Mouse (Mus musculus) hindbrain, postnatal 0 days (tissue): ENCODE data around the gene Eefsec. TPM values are rescaled to one million over a fixed set of nuclear protein-coding genes. Genes with fewer than 3 reads are reported as not detected.
A peak's percentile ranks its signal among the peaks of the same experiment; 100 is the strongest.

Experiments
- ATAC-seq: fragments of 200-750 bp; cut with Nextera tagmentation; 2 replicates; pipeline ENCODE4 v1.8.0; 2017; ENCODE audit warnings: mild to moderate bottlenecking, moderate TSS enrichment, moderate library complexity
- DNase-seq: peaks from one replicate; pipeline ENCODE4 v3.0.0-alpha.2; 2015; ENCODE audit warnings: low spot score
- H3K27ac ChIP-seq: fragments of 300-500 bp; sonication (generic); 2 replicates; pipeline ENCODE4 v1.5.1; 2014; ENCODE audit warnings: mild to moderate bottlenecking
- H3K27me3 ChIP-seq: fragments of 300-500 bp; sonication (generic); 2 replicates; pipeline ENCODE4 v1.6.1; 2014; ENCODE audit warnings: low read length, mixed read lengths; ENCODE audit not compliant: insufficient read depth
- H3K36me3 ChIP-seq: fragments of 300-500 bp; sonication (generic); 2 replicates; pipeline ENCODE4 v1.6.1; 2014; ENCODE audit warnings: low read length, mixed read lengths; ENCODE audit not compliant: insufficient read depth
- H3K4me1 ChIP-seq: fragments of 300-500 bp; sonication (generic); 2 replicates; pipeline ENCODE4 v1.6.1; 2014; ENCODE audit warnings: antibody characterized with exemption, low read length, mixed read lengths; ENCODE audit not compliant: insufficient read depth
- H3K4me2 ChIP-seq: fragments of 300-500 bp; sonication (generic); 2 replicates; pipeline ENCODE4 v1.6.1; 2014; ENCODE audit warnings: low read depth, mild to moderate bottlenecking, low read length, moderate library complexity, mixed read lengths
- H3K4me3 ChIP-seq: fragments of 300-500 bp; sonication (generic); 2 replicates; pipeline ENCODE4 v1.5.1; 2014; ENCODE audit warnings: low read length
- H3K9ac ChIP-seq: fragments of 300-500 bp; sonication (generic); replicated peaks from 2 replicates; pipeline ENCODE4 v1.6.1; 2014; ENCODE audit warnings: mild to moderate bottlenecking, low read length, moderate library complexity, mixed read lengths
- H3K9me3 ChIP-seq: fragments of 300-500 bp; sonication (generic); 2 replicates; pipeline ENCODE4 v1.6.1; 2016; ENCODE audit warnings: low read length, mixed read lengths
- CTCF ChIP-seq: IDR thresholded peaks from 2 replicates; pipeline ENCODE4 v1.5.1; 2016; ENCODE audit warnings: antibody characterized with exemption, control low read depth, low read depth
- WGBS: fragments of 180-500 bp; shearing (Covaris S2); extraction: QIAGEN DNeasy Blood & Tissue Kit; methylation state at CpG from one replicate; pipeline ENCODE4 v1.1.7; 2014; 5-methylcytosine and 5-hydroxymethylcytosine counted together
- polyA plus RNA-seq: library from polyadenylated mRNA; unstranded; fragments of >200 nt; fragmentation: Nextera tagmentation; extraction: Ambion mirVana; gene quantifications from 2 replicates; pipeline ENCODE4 v1.2.1, GENCODE M21; 2015
- total RNA-seq: library from RNA; depleted of rRNA; stranded (reverse); fragments of >200 nt; gene quantifications from 2 replicates; pipeline ENCODE4 v1.2.3, GENCODE M21; 2014

Eefsec gene
- total and polyA plus RNA-seq, 2 experiments from 2014 or later = 20.6 to 25.6 TPM

DNA sequence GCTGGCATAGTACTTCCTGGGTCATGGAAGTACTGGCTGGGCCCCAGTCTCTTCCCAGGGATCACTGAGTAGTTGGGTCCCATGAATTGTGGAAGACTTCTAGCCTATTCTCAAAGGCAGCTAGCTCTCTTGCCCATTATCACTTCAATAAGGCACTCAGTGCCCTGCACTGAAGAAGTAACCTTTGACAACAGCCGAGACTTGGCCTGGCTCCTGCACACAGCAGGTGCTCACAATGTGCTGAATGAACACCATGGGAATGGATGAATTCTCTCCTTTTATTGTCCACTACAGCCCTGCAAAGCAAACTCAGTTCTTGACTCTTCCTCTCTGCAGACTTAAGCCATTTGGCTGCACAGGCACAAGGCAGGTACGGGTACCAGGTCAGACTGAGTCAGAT lies 101.0 kb downstream of the Eefsec start:
- no peak for TF ChIP-seq CTCF
- Histone ChIP-seq H3K9me3 (no peaks in the 10 kb centered on the region), H3K27me3 (no peaks in the 10 kb centered on the region), H3K4me1 (peaks cover 19% of the 10 kb centered on the region), H3K27ac (no peak overlapping the region), H3K4me3 (no peak overlapping the region), H3K4me2 (no peak overlapping the region), H3K36me3 (no peaks in the 10 kb centered on the region), H3K9ac (no peak overlapping the region)
- peak; percentile 31 for DNase-seq
- WGBS = 50% methylated on average over 2 of the region's 2 CpGs
- ATAC-seq = no peak

- H3K9ac ChIP-seq = no peak overlapping the region
- H3K36me3 ChIP-seq = no peaks in the 10 kb centered on the region; the same call in 1 of the 2 replicates
- H3K4me2 ChIP-seq = no peak overlapping the region
- no peak for TF ChIP-seq CTCF
- no peaks in the 10 kb centered on the region for H3K27me3 ChIP-seq
- DNase-seq (peak; percentile 90), ATAC-seq (peak; percentile 89)
- H3K4me3 ChIP-seq = no peak overlapping the region
- H3K27ac ChIP-seq = peak overlapping the region; percentile 12; the same call in 1 of the 2 replicates
- H3K4me1 ChIP-seq = peaks cover 19% of the 10 kb centered on the region
- H3K9me3 ChIP-seq = no peaks in the 10 kb centered on the region
- WGBS = 29% methylated on average over 7 of the region's 7 CpGs
These were observed 102.6 kb downstream of the Eefsec start for GRCm38 (mm10) chr6:88343485-88344450.

DNA sequence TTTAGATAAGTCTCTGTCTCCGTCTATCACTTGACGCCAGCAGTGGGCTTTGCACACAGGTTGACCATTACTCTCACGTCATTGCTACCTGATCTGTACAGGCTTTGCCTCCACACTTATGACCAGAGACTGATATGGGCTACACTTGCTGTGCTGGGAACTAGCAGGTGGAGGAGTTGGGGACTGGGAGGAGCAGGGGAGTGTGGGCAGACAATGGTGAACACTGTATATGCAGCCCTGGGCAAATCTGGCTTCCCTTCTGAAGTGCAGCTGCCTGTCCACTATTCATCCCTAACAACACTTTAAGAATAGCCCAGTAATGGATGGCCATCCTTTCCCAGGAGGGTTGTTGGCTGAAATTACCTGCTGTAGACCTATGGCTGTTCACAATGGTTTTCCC lies 103.4 kb downstream of the Eefsec start:
- H3K9me3 ChIP-seq = no peaks in the 10 kb centered on the region
- ATAC-seq (no peak), DNase-seq (no peak)
- H3K4me2 ChIP-seq = no peak overlapping the region
- 81% methylated on average over 3 of the region's 3 CpGs for WGBS
- peak overlapping the region; percentile 12; the same call in 1 of the 2 replicates for H3K27ac ChIP-seq
- peaks cover 19% of the 10 kb centered on the region for H3K4me1 ChIP-seq
- TF ChIP-seq CTCF = no peak
- H3K36me3 ChIP-seq = no peaks in the 10 kb centered on the region; the same call in 1 of the 2 replicates
- no peak overlapping the region for H3K4me3 ChIP-seq
- no peak overlapping the region for H3K9ac ChIP-seq
- H3K27me3 ChIP-seq = no peaks in the 10 kb centered on the region

GRCm38 (mm10) chr6:88341182-88341581 lies 105.2 kb downstream of the Eefsec start:
- H3K9me3 ChIP-seq = no peaks in the 10 kb centered on the region
- no peak for ATAC-seq
- no peak overlapping the region for H3K9ac ChIP-seq
- no peak overlapping the region for H3K4me2 ChIP-seq
- H3K4me3 ChIP-seq = no peak overlapping the region
- H3K4me1 ChIP-seq = peaks cover 17% of the 10 kb centered on the region
- 93% methylated on average over 3 of the region's 3 CpGs for WGBS
- H3K27me3 ChIP-seq = no peaks in the 10 kb centered on the region
- no peak for TF ChIP-seq CTCF
- no peaks in the 10 kb centered on the region; the same call in 1 of the 2 replicates for H3K36me3 ChIP-seq
- DNase-seq = no peak
- no peak overlapping the region for H3K27ac ChIP-seq

DNA sequence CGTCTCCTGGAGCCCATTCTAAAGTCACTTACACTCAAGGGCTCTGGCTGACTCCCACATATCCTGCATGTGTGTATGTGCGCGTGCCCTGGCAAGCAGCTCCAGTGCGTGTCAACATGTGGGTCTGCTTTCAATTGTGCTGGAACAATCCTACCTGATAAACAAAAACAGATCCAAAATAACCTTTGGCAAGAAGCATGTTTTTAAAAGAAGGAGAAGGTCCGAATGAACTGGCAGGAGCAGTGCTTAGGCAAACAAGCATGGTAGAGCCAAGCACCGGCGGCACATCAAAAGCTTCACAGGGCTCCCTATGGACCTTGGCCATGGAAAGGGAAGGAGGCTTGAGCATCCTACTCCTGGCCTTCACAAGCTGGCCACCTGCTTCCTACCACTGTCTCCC lies 105.6 kb downstream of the Eefsec start:
- Histone ChIP-seq H3K27me3 (no peaks in the 10 kb centered on the region), H3K4me2 (no peak overlapping the region), H3K4me1 (peaks cover 13% of the 10 kb centered on the region), H3K9ac (no peak overlapping the region), H3K36me3 (no peaks in the 10 kb centered on the region; the same call in 1 of the 2 replicates), H3K4me3 (no peak overlapping the region), H3K27ac (no peak overlapping the region), H3K9me3 (no peaks in the 10 kb centered on the region)
- no peak for TF ChIP-seq CTCF
- ATAC-seq (no peak), DNase-seq (no peak)
- WGBS = 86% methylated on average over 7 of the region's 7 CpGs

DNA sequence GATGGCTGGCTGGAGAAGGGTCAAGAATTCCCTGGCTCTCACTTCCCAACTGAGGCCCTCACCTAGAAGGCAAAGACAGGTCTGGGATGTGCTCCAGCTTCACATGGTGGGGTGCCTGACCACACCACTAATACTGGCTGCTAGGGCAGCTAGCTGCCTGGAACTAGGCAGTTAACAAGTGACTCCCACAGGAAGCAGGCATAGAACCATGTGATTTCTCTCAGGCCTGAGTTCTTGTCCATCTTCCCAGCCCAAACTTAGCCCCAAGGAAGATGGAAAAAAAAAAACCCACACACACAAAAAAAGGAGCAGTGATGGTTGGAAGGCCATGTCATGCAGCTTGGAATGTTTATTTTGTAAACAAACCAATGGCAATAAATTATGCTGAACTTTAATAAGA lies 117.0 kb downstream of the Eefsec start:
- no peak for TF ChIP-seq CTCF

DNA sequence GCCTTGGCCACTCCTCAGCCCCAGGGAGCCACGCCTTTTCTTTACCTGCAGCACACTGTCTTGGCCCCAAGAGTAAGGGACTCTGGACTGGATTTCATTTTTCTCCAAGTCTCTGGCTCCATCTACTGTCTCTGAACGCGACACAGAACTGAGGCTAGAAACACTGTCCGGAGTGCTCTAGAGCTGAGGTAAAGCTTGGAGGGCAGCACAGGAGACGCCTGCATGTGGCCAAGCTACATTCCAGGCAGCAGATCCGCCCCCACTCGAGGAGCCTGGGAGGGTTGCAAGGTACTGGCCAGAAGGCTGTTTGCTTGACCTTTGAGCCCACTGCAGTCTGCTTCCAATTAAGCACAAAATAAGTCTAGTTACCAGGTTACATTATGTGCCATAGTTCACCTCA lies 124.5 kb downstream of the Eefsec start:
- peak; percentile 53 for TF ChIP-seq CTCF
- DNase-seq (peak; percentile 29), ATAC-seq (no peak)
- WGBS = 54% methylated on average over 7 of the region's 7 CpGs
- H3K36me3 ChIP-seq = no peaks in the 10 kb centered on the region
- no peak overlapping the region for H3K4me3 ChIP-seq
- no peaks in the 10 kb centered on the region for H3K27me3 ChIP-seq
- H3K4me2 ChIP-seq = no peak overlapping the region
- H3K27ac ChIP-seq = no peak overlapping the region
- H3K9me3 ChIP-seq = no peaks in the 10 kb centered on the region
- no peaks in the 10 kb centered on the region for H3K4me1 ChIP-seq
- no peak overlapping the region for H3K9ac ChIP-seq

More for the DNA sequence above, 117.0 kb downstream of the Eefsec start:
- no peak for DNase-seq
- ATAC-seq = no peak
- no peak overlapping the region for H3K27ac ChIP-seq
- no peaks in the 10 kb centered on the region for H3K4me1 ChIP-seq
- H3K4me3 ChIP-seq = no peak overlapping the region
- no peaks in the 10 kb centered on the region for H3K36me3 ChIP-seq
- H3K9me3 ChIP-seq = peaks cover 4% of the 10 kb centered on the region; the same call in 1 of the 2 replicates
- no peaks in the 10 kb centered on the region for H3K27me3 ChIP-seq
- no peak overlapping the region for H3K9ac ChIP-seq
- H3K4me2 ChIP-seq = no peak overlapping the region
